Mouse (Mus musculus) olfactory bulb, adult 2 months (tissue): ENCODE results near the gene Rad51b.

ENCODE experiments used
- CTCF ChIP-seq: fragments of 200-500 bp; IDR thresholded peaks from 2 replicates; pipeline ENCODE4 v1.5.1; 2012; ENCODE audit warnings: low read depth, mild to moderate bottlenecking, low read length, moderate library complexity; ENCODE audit not compliant: insufficient read depth
- POLR2A ChIP-seq: fragments of 200-500 bp; IDR thresholded peaks from 2 replicates; pipeline ENCODE4 v1.6.1; 2012; ENCODE audit warnings: mild to moderate bottlenecking, low read depth, low read length, moderate library complexity; ENCODE audit not compliant: insufficient read depth

DNA sequence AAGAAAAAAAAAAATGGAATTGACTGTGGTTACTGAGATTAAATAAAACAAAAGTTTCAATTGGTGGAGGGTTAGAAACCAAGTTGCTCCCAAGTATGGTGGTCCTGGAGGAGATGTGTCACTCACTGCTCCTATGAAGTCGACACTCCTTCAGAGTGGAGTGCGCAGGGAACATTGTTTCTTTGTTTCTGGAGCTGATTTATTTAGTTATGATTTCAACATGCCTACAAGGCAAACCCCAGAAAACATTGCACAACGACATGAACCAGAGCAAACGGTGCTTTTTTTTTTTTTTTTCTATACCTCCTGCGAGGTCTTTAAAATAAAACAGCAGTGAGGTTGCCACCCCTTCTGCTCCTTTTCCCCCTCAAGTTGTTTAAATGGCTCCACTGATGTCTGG is 75.6 kb downstream of the Rad51b start:
- TF ChIP-seq POLR2A (no peak), CTCF (no peak)
